Mouse (Mus musculus) heart, postnatal 0 days (tissue): ENCODE measurements around the gene Fgfr2. TPM values are rescaled to one million over a fixed set of nuclear protein-coding genes. Genes with fewer than 3 reads are reported as not detected.

ENCODE experiments used
- ATAC-seq: fragments of 200-750 bp; cut with Nextera tagmentation; 2 replicates; pipeline ENCODE4 v1.8.0; 2017; ENCODE audit warnings: low read depth, moderate number of reproducible peaks, moderate library complexity; ENCODE audit not compliant: insufficient read depth
- DNase-seq: peaks from one replicate; pipeline ENCODE4 v3.0.0-alpha.2; 2016; ENCODE audit warnings: low spot score
- H3K27ac ChIP-seq: fragments of 300-500 bp; sonication (generic); 2 replicates; pipeline ENCODE4 v1.5.1; 2014; ENCODE audit warnings: low read depth, mild to moderate bottlenecking
- H3K27me3 ChIP-seq: fragments of 300-500 bp; sonication (generic); 2 replicates; pipeline ENCODE4 v1.6.1; 2014; ENCODE audit warnings: low read length, mixed read lengths; ENCODE audit not compliant: control insufficient read depth, insufficient read depth
- H3K36me3 ChIP-seq: fragments of 300-500 bp; sonication (generic); replicated peaks from 2 replicates; pipeline ENCODE4 v1.6.1; 2014; ENCODE audit warnings: low read length, mixed read lengths; ENCODE audit not compliant: control insufficient read depth, insufficient read depth
- H3K4me1 ChIP-seq: fragments of 300-500 bp; sonication (generic); 2 replicates; pipeline ENCODE4 v1.6.1; 2014; ENCODE audit warnings: antibody characterized with exemption; ENCODE audit not compliant: control insufficient read depth, insufficient read depth
- H3K4me2 ChIP-seq: fragments of 300-500 bp; sonication (generic); 2 replicates; pipeline ENCODE4 v1.6.1; 2014; ENCODE audit warnings: low read depth, mild to moderate bottlenecking, low read length, moderate library complexity
- H3K4me3 ChIP-seq: fragments of 300-500 bp; sonication (generic); 2 replicates; pipeline ENCODE4 v1.5.1; 2014; ENCODE audit warnings: low read depth, low read length
- H3K9ac ChIP-seq: fragments of 300-500 bp; sonication (generic); replicated peaks from 2 replicates; pipeline ENCODE4 v1.6.1; 2014; ENCODE audit warnings: low read depth, low read length, mixed read lengths
- H3K9me3 ChIP-seq: fragments of 300-500 bp; sonication (generic); replicated peaks from 2 replicates; pipeline ENCODE4 v1.6.1; 2016; ENCODE audit warnings: low read length; ENCODE audit not compliant: control insufficient read depth
- CTCF ChIP-seq: IDR thresholded peaks from 2 replicates; pipeline ENCODE4 v1.5.1; 2016; ENCODE audit warnings: antibody characterized with exemption, control low read depth, low read depth
- EP300 ChIP-seq: IDR thresholded peaks from 2 replicates; pipeline ENCODE4 v1.6.1; 2016; ENCODE audit warnings: antibody characterized with exemption, low read depth
- WGBS: fragments of 180-500 bp; shearing (Covaris S2); extraction: QIAGEN DNeasy Blood & Tissue Kit; methylation state at CpG from one replicate; pipeline ENCODE4 v1.1.7; 2014; 5-methylcytosine and 5-hydroxymethylcytosine counted together
- polyA plus RNA-seq: library from polyadenylated mRNA; unstranded; fragments of >200 nt; fragmentation: Nextera tagmentation; extraction: Ambion mirVana; gene quantifications from 2 replicates; pipeline ENCODE4 v1.2.1, GENCODE M21; 2015
- total RNA-seq: library from RNA; depleted of rRNA; stranded (reverse); fragments of >200 nt; gene quantifications from 2 replicates; pipeline ENCODE4 v1.2.3, GENCODE M21; 2014; ENCODE audit warnings: low replicate concordance

The Fgfr2 gene
- total and polyA plus RNA-seq, 2 experiments from 2014 or later, result 3.8 to 11.5 TPM

GRCm38 (mm10) chr7:130381387-130381951, 2741.7 kb downstream of the Fgfr2 start:
- Histone ChIP-seq H3K9ac (no peak overlapping the region), H3K27me3 (no peaks in the 10 kb centered on the region), H3K9me3 (no peaks in the 10 kb centered on the region), H3K27ac (no peak overlapping the region), H3K36me3 (no peaks in the 10 kb centered on the region), H3K4me2 (no peak overlapping the region), H3K4me3 (no peak overlapping the region), H3K4me1 (no peaks in the 10 kb centered on the region)
- WGBS, result 91% methylated on average over 8 of the region's 8 CpGs
- TF ChIP-seq CTCF, result no peak
- TF ChIP-seq EP300, result no peak
- ATAC-seq (no peak), DNase-seq (no peak)

GRCm38 (mm10) chr7:130380769-130381355, 2742.3 kb downstream of the Fgfr2 start:
- WGBS, result 85% methylated on average over 8 of the region's 8 CpGs
- Histone ChIP-seq H3K27ac (no peak overlapping the region), H3K27me3 (no peaks in the 10 kb centered on the region), H3K4me2 (no peak overlapping the region), H3K36me3 (no peaks in the 10 kb centered on the region), H3K9ac (no peak overlapping the region), H3K4me1 (no peaks in the 10 kb centered on the region), H3K9me3 (no peaks in the 10 kb centered on the region), H3K4me3 (no peak overlapping the region)
- no peak for DNase-seq
- no peak for ATAC-seq
- TF ChIP-seq EP300, result no peak
- peak; percentile 49 for TF ChIP-seq CTCF

- no peaks in the 10 kb centered on the region for H3K4me1 ChIP-seq
- DNase-seq, result no peak
- no peaks in the 10 kb centered on the region for H3K27me3 ChIP-seq
- H3K9me3 ChIP-seq, result no peaks in the 10 kb centered on the region
- 98% methylated on average over 7 of the region's 7 CpGs for WGBS
- no peak for ATAC-seq
- no peak overlapping the region for H3K4me2 ChIP-seq
- H3K9ac ChIP-seq, result no peak overlapping the region
- H3K36me3 ChIP-seq, result no peaks in the 10 kb centered on the region
- TF ChIP-seq EP300, result no peak
- no peak for TF ChIP-seq CTCF
- H3K27ac ChIP-seq, result no peak overlapping the region
- H3K4me3 ChIP-seq, result no peak overlapping the region
Measured at GRCm38 (mm10) chr7:130380367-130380766, 2742.8 kb downstream of the Fgfr2 start.

- DNase-seq, result no peak
- no peaks in the 10 kb centered on the region for H3K4me1 ChIP-seq
- H3K27ac ChIP-seq, result no peak overlapping the region
- no peak overlapping the region for H3K9ac ChIP-seq
- TF ChIP-seq CTCF (no peak), EP300 (no peak)
- no peaks in the 10 kb centered on the region for H3K9me3 ChIP-seq
- 89% methylated on average over 5 of the region's 5 CpGs for WGBS
- H3K27me3 ChIP-seq, result no peaks in the 10 kb centered on the region
- no peak overlapping the region for H3K4me2 ChIP-seq
- ATAC-seq, result no peak
- H3K36me3 ChIP-seq, result no peaks in the 10 kb centered on the region
- H3K4me3 ChIP-seq, result no peak overlapping the region
Measured at GRCm38 (mm10) chr7:130379886-130380285, 2743.3 kb downstream of the Fgfr2 start.

GRCm38 (mm10) chr7:130378308-130378707, 2744.8 kb downstream of the Fgfr2 start:
- no peak for DNase-seq
- Histone ChIP-seq H3K27ac (no peak overlapping the region), H3K9me3 (no peaks in the 10 kb centered on the region), H3K36me3 (no peaks in the 10 kb centered on the region), H3K4me1 (no peaks in the 10 kb centered on the region), H3K4me3 (no peak overlapping the region), H3K9ac (no peak overlapping the region), H3K4me2 (no peak overlapping the region), H3K27me3 (no peaks in the 10 kb centered on the region)
- WGBS, result 89% methylated on average over 3 of the region's 3 CpGs
- TF ChIP-seq CTCF, result no peak
- TF ChIP-seq EP300, result no peak
- no peak for ATAC-seq

- WGBS, result 66% methylated on average over 9 of the region's 9 CpGs
- no peak overlapping the region for H3K4me3 ChIP-seq
- H3K4me2 ChIP-seq, result no peak overlapping the region
- H3K9ac ChIP-seq, result no peak overlapping the region
- TF ChIP-seq CTCF (no peak), EP300 (no peak)
- no peaks in the 10 kb centered on the region for H3K9me3 ChIP-seq
- H3K27ac ChIP-seq, result no peak overlapping the region
- H3K36me3 ChIP-seq, result no peaks in the 10 kb centered on the region
- DNase-seq (no peak), ATAC-seq (no peak)
- H3K4me1 ChIP-seq, result no peaks in the 10 kb centered on the region
- H3K27me3 ChIP-seq, result no peaks in the 10 kb centered on the region
Measured at GRCm38 (mm10) chr7:130374311-130374710, 2748.8 kb downstream of the Fgfr2 start.
